Comparison of ENCODE assay signal across 21 mouse cellular contexts in genomic region chr12:21386201-21386600, GRCm38 (mm10). TPM values are rescaled to one million over a fixed set of nuclear protein-coding genes. Genes with fewer than 3 reads are reported as not detected.
A peak's percentile ranks its signal among the peaks of the same experiment; 100 is the strongest.
DNase-seq lines count a peak whose midpoint lies in the region; ATAC-seq and TF ChIP-seq lines count a peak whose summit lies in the region.
"Had no signal": no experiment of that assay in that cellular context is flagged by ENCODE, and none has a peak within 500 bp of the region (broad histone marks: within the 10 kb centered on the region; RNA-seq: fewer than 3 reads in every experiment).

No protein-coding gene starts in this region.

- H3K36me3 ChIP-seq in midbrain, embryonic 11.5 days (ENCODE audit: control insufficient read depth, insufficient read depth, low read length) = peaks cover 11% of the 10 kb centered on the region; the same call in 1 of the 2 replicates
- H3K36me3 ChIP-seq in midbrain, postnatal 0 days (ENCODE audit: insufficient read depth, low read length) = peaks cover 7% of the 10 kb centered on the region; the same call in 1 of the 2 replicates
- peaks cover 6% of the 10 kb centered on the region; the same call in 1 of the 2 replicates for H3K36me3 ChIP-seq in hindbrain, postnatal 0 days (ENCODE audit: insufficient read depth, low read length)

- WGBS in midbrain, embryonic 11.5 days = 93% methylated on average over 2 of the region's 2 CpGs
- WGBS in midbrain, postnatal 0 days = 97% methylated on average over 2 of the region's 2 CpGs
- WGBS in hindbrain, postnatal 0 days = 95% methylated on average over 2 of the region's 2 CpGs

- no peak overlapping the region for H3K4me2 ChIP-seq in midbrain, embryonic 11.5 days
- no peak overlapping the region for H3K4me2 ChIP-seq in midbrain, postnatal 0 days (ENCODE audit: low read depth, low read length, poor library complexity, severe bottlenecking)
- no peak overlapping the region for H3K4me2 ChIP-seq in hindbrain, postnatal 0 days (ENCODE audit: low read depth, low read length)

- no peak for TF ChIP-seq CTCF in midbrain, postnatal 0 days (IDR thresholded peaks at IDR 0.05)
- TF ChIP-seq CTCF in hindbrain, postnatal 0 days (IDR thresholded peaks at IDR 0.05; ENCODE audit: low read depth) = no peak

- H3K4me3 ChIP-seq in midbrain, embryonic 11.5 days (ENCODE audit: low read depth, low read length) = no peak overlapping the region
- H3K4me3 ChIP-seq in midbrain, postnatal 0 days (ENCODE audit: low read depth, low read length) = no peak overlapping the region
- no peak overlapping the region for H3K4me3 ChIP-seq in hindbrain, postnatal 0 days (ENCODE audit: low read length)

- no peak for ATAC-seq in midbrain, embryonic 11.5 days (ENCODE audit: low FRiP score)
- ATAC-seq in midbrain, postnatal 0 days (ENCODE audit: low FRiP score) = no peak
- ATAC-seq in granulocyte monocyte progenitor cell, adult 5-6 weeks (replicated peaks; ENCODE audit: poor library complexity, severe bottlenecking) = peak; percentile 59
- ATAC-seq in megakaryocyte progenitor cell, adult 5-6 weeks (replicated peaks; ENCODE audit: poor library complexity) = 0 out of 2 replicates have a peak, but pooled peaks have one; percentile 20
- no peak for ATAC-seq in hindbrain, postnatal 0 days
- ATAC-seq: activated CD4-positive, CD25-positive, alpha-beta regulatory T cell, adult 4 months; CD4-positive, CD25-positive, alpha-beta regulatory T cell, adult 4 months; Patski had no signal

- DNase-seq in midbrain, embryonic 11.5 days (ENCODE audit: low spot score, missing footprints) = peak; percentile 77
- DNase-seq in midbrain, postnatal 0 days (ENCODE audit: low spot score) = no peak
- DNase-seq in thymus, postnatal 36 days = no peak
- DNase-seq in hindbrain, postnatal 0 days (ENCODE audit: low spot score) = no peak
- DNase-seq: adrenal gland, adult 2 months; adrenal gland, adult 8-10 months; adrenal gland, postnatal 10 days; adrenal gland, postnatal 14 days; adrenal gland, postnatal 25 days; adrenal gland, postnatal 36 days; B cell, adult 2 months; cerebellum, adult 11 months; cerebellum, adult 11-12 months; cerebellum, adult 18-20 months had no signal

- no peaks in the 10 kb centered on the region for H3K4me1 ChIP-seq in midbrain, embryonic 11.5 days (ENCODE audit: control insufficient read depth, insufficient read depth, low read length)
- H3K4me1 ChIP-seq in midbrain, postnatal 0 days (ENCODE audit: insufficient read depth, low read length) = no peaks in the 10 kb centered on the region
- H3K4me1 ChIP-seq in hindbrain, postnatal 0 days (ENCODE audit: insufficient read depth, low read length) = no peaks in the 10 kb centered on the region

- no peaks in the 10 kb centered on the region for H3K9me3 ChIP-seq in midbrain, embryonic 11.5 days (ENCODE audit: control insufficient read depth, low read length)
- no peaks in the 10 kb centered on the region for H3K9me3 ChIP-seq in midbrain, postnatal 0 days (ENCODE audit: low read length)
- no peaks in the 10 kb centered on the region for H3K9me3 ChIP-seq in hindbrain, postnatal 0 days (ENCODE audit: low read length)
- H3K9me3 ChIP-seq: G1E had no signal

- no peak overlapping the region for H3K27ac ChIP-seq in midbrain, embryonic 11.5 days (ENCODE audit: low read depth, low read length)
- H3K27ac ChIP-seq in midbrain, postnatal 0 days (ENCODE audit: low read depth, low read length) = no peak overlapping the region
- no peak overlapping the region for H3K27ac ChIP-seq in hindbrain, postnatal 0 days

- no peaks in the 10 kb centered on the region for H3K27me3 ChIP-seq in midbrain, embryonic 11.5 days (ENCODE audit: control insufficient read depth, insufficient read depth, low read length)
- no peaks in the 10 kb centered on the region for H3K27me3 ChIP-seq in midbrain, postnatal 0 days (ENCODE audit: insufficient read depth, low read length)
- H3K27me3 ChIP-seq in hindbrain, postnatal 0 days (ENCODE audit: insufficient read depth, low read length) = no peaks in the 10 kb centered on the region
- H3K27me3 ChIP-seq: CH12.LX, Patski had no signal

- no peak overlapping the region for H3K9ac ChIP-seq in midbrain, embryonic 11.5 days (ENCODE audit: low read length)
- H3K9ac ChIP-seq in midbrain, postnatal 0 days (replicated peaks; ENCODE audit: low read length, poor library complexity, severe bottlenecking) = no peak overlapping the region
- H3K9ac ChIP-seq in hindbrain, postnatal 0 days (replicated peaks; ENCODE audit: low read length) = no peak overlapping the region

RNA-seq across cellular contexts. Expression of gene Adam17, which starts 12.8 kb away (rescaled TPM):
- 38.8 and 39.9 TPM in 2 replicates for polyA plus RNA-seq in midbrain, embryonic 11.5 days (2014; fragmentation: Nextera tagmentation; extraction: Ambion mirVana)
- total RNA-seq in midbrain, postnatal 0 days (2014; rRNA removed) = 17.0 and 23.7 TPM in 2 replicates
- 10.3 and 11.4 TPM in 2 replicates for polyA plus RNA-seq in midbrain, postnatal 0 days (2015; fragmentation: Nextera tagmentation; extraction: Ambion mirVana)
- total RNA-seq in granulocyte monocyte progenitor cell, adult 5-6 weeks (2014; fragmentation: Nextera tagmentation) = 40.7 and 44.9 TPM in 2 replicates
- total RNA-seq in granulocyte monocyte progenitor cell, adult 5-6 weeks (2017) = 52.1 and 54.9 TPM in 2 replicates
- total RNA-seq in megakaryocyte progenitor cell, adult 5-6 weeks (2015) = 38.1 and 39.0 TPM in 2 replicates
- 48.1 and 53.6 TPM in 2 replicates for total RNA-seq in megakaryocyte progenitor cell, adult 5-6 weeks (2017)
- total RNA-seq in hindbrain, postnatal 0 days (2014; rRNA removed) = 16.4 and 18.9 TPM in 2 replicates
- polyA plus RNA-seq in hindbrain, postnatal 0 days (2015; fragmentation: Nextera tagmentation; extraction: Ambion mirVana) = 13.9 and 15.7 TPM in 2 replicates

RNA-seq across cellular contexts. Expression of gene Ywhaq, which starts 31.2 kb away (rescaled TPM):
- 1,296 and 1,418 TPM in 2 replicates for polyA plus RNA-seq in midbrain, embryonic 11.5 days (2014; fragmentation: Nextera tagmentation; extraction: Ambion mirVana)
- total RNA-seq in midbrain, postnatal 0 days (2014; rRNA removed) = 675 and 762 TPM in 2 replicates
- polyA plus RNA-seq in midbrain, postnatal 0 days (2015; fragmentation: Nextera tagmentation; extraction: Ambion mirVana) = 1,218 and 1,259 TPM in 2 replicates
- 218 and 229 TPM in 2 replicates for total RNA-seq in granulocyte monocyte progenitor cell, adult 5-6 weeks (2014; fragmentation: Nextera tagmentation)
- 198 and 212 TPM in 2 replicates for total RNA-seq in granulocyte monocyte progenitor cell, adult 5-6 weeks (2017)
- 333 and 362 TPM in 2 replicates for total RNA-seq in megakaryocyte progenitor cell, adult 5-6 weeks (2015)
- total RNA-seq in megakaryocyte progenitor cell, adult 5-6 weeks (2017) = 169 and 171 TPM in 2 replicates
- 579 and 622 TPM in 2 replicates for total RNA-seq in hindbrain, postnatal 0 days (2014; rRNA removed)
- 1,086 and 1,131 TPM in 2 replicates for polyA plus RNA-seq in hindbrain, postnatal 0 days (2015; fragmentation: Nextera tagmentation; extraction: Ambion mirVana)

Comparison
In these comparisons a context has a peak if more than half of its experiments do, and no peak if none do; other contexts are left out.
1. ATAC-seq: peak in granulocyte monocyte progenitor cell, adult 5-6 weeks (single experiment) and megakaryocyte progenitor cell, adult 5-6 weeks (single experiment); none in midbrain, embryonic 11.5 days (single experiment), midbrain, postnatal 0 days (single experiment) and hindbrain, postnatal 0 days (single experiment).